Mouse (Mus musculus) Patski (cell line): Measurements from ENCODE around the gene Cpsf6. TPM values are rescaled to one million over a fixed set of nuclear protein-coding genes. Genes with fewer than 3 reads are reported as not detected.

Experiments
- ATAC-seq: fragments of 100-300 bp; one replicate; pipeline ENCODE4 v1.8.0; 2021
- CTCF ChIA-PET: fragments of 350-600 bp; sonication (Branson Sonifier 250); formaldehyde crosslinking; loops from one replicate; lab custom pipeline; 2022; ENCODE audit warnings: inconsistent platforms; lab: Charles Lee
- POLR2A ChIA-PET: fragments of 350-600 bp; sonication (Branson Sonifier 250); formaldehyde crosslinking; loops from one replicate; lab custom pipeline; 2022; ENCODE audit warnings: antibody characterized with exemption, inconsistent platforms; lab: Charles Lee
- DNase-seq: peaks from one replicate; pipeline ENCODE4 v3.0.0-alpha.2; 2011; ENCODE audit warnings: low read depth, low spot score
- H3K27me3 ChIP-seq: fragments of 371-371 bp; one replicate; pipeline ENCODE4 v1.5.1; 2021
- CTCF ChIP-seq: fragments of 100-300 bp; IDR thresholded peaks from one replicate; pipeline ENCODE4 v1.5.1; 2021
- in situ Hi-C: fragments of 300-500 bp; cut with MboI; formaldehyde crosslinking; loops from 3 replicates; pipeline ENCODE4 v1.11.1; 2018; ENCODE audit warnings: low pct_unique_long_range_greater_than_20kb, mixed read lengths
- polyA plus RNA-seq: library from polyadenylated mRNA; unstranded; gene quantifications from one replicate; pipeline ENCODE4 v1.2.3, GENCODE M21; 2021

Cpsf6 gene
- polyA plus RNA-seq, 1 experiment from 2014 or later = 75.0 TPM

DNA sequence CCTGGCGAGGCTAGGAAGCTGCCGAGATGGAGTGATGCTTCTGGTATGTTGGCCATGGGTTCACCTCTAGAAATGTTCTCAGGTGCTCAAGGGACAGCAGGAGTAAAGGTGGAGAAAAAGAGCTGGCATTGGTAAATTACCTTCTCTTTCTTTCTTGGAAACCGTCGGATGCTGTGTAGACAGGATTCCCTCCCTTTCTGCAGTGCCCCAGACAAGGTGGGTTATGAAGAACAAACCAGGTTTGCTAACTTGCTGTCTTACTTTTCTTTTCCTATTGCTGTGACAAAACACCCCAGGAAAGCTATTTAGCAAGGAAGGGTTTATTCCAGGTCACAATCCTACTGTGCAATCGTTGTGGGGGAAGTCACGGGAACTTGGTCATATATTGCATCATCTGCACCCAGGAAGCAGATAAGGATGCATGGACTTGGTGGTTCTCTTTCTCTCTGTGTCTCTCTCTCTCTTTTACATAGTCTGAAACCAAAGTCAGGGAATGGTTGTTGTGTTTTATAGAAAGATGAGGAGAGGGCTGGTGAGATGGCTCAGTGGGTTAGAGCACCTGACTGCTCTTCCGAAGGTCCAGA, 32.8 kb upstream of the Cpsf6 start:
- POLR2A ChIA-PET = no interaction called here
- CTCF ChIA-PET = no interaction called here
- ATAC-seq = no peak

DNA sequence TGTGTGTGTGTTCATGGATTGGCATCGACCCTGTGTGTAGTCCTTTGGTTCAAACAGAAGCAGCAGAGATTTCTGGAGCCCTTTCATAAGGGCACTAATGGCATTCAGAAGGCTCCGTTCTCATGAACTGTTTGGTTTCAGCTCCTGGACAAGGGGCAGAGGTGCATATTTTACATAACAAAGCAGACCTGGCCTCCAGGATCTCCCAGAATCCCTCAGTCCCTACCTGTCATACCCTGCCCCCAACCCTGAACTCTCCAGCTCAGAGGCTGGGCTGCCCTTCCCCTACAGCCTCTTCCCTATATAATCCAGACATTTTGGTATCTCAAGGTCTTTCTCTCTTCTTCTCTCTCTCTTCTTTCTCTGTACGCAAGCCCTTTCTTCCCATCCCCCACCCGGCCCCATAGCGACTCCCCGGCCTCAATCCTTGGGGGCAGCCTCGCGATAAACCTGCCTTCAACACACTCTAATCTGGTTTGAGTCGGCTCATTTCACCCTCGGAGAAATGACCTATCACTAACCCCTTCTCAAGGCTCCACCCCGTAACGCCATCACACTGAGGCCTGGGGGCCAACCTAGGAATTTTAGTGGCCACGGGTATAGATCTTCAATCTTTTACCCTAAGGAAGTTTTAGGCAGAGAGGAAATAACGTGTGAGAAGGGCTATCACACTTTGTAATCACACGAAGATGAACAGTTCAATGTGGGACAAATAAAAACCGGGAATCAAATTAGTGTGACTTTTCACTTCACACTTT, 32.1 kb upstream of the Cpsf6 start:
- POLR2A ChIA-PET = no interaction called here
- ATAC-seq (no peak), DNase-seq (no peak)
- no peak for TF ChIP-seq CTCF
- in situ Hi-C loops = no loop called here
- CTCF ChIA-PET = no interaction called here
- H3K27me3 ChIP-seq = no peaks in the 10 kb centered on the region

More for the DNA sequence above, 32.8 kb upstream of the Cpsf6 start:
- no peak for DNase-seq
- no peaks in the 10 kb centered on the region for H3K27me3 ChIP-seq
- in situ Hi-C loops = no loop called here
- TF ChIP-seq CTCF = no peak

DNA sequence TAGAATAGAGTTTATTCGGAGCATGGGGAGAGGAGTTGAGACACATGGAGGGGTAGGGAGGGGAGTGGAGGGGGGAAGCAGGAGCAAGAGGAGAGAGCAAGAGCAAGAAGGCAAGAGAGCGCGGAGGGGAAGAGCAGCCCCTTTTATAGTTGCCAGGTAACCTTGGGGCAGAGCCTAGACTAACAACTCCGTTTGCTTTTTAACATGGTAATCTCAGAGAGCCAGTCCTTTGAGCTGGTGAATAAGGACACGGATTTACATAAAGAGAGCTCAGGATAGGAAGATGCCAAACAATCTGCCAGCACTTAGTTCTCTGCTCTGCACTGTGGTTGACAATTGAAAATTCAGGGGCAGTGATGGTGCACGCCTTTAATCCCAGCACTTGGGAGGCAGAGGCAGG, 31.3 kb upstream of the Cpsf6 start:
- in situ Hi-C loops = no loop called here
- POLR2A ChIA-PET = no interaction called here
- no peak for TF ChIP-seq CTCF
- ATAC-seq (no peak), DNase-seq (no peak)
- CTCF ChIA-PET = no interaction called here
- H3K27me3 ChIP-seq = no peaks in the 10 kb centered on the region

DNA sequence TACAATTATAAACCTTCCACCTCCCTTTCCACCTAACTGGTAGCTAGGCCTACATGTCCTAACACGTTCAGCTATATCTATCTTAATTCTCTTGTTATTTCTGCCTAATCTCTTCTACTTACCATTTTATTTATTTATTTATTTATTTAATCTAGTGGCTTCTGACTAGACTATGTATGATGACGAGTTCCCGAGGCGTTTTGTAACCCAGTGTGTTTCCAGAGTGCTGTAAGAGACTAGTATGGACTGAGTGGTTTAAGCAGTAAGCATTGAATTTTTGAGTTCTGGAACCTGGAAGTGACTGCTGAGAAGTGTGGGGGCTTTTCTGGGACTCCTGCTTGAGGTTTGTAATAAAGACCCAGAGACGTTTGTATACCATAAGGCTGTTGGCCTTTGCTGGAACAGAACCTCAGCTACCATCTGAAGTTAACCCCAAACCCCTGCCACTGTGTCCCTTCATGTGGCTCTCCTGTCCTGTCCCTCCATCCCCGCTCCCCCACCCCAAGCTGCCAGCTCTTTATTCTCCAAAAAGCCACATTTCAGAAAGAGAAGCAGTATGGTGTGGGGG, 30.8 kb upstream of the Cpsf6 start:
- DNase-seq = no peak
- in situ Hi-C loops = no loop called here
- ChIA-PET CTCF (interaction anchor here (1.5 kb wide), 1 partner anchor 25 kb away, joined by 6 read pairs; no protein-coding TSS in a partner anchor), POLR2A (no interaction called here)
- no peak for ATAC-seq
- no peak for TF ChIP-seq CTCF
- H3K27me3 ChIP-seq = no peaks in the 10 kb centered on the region

DNA sequence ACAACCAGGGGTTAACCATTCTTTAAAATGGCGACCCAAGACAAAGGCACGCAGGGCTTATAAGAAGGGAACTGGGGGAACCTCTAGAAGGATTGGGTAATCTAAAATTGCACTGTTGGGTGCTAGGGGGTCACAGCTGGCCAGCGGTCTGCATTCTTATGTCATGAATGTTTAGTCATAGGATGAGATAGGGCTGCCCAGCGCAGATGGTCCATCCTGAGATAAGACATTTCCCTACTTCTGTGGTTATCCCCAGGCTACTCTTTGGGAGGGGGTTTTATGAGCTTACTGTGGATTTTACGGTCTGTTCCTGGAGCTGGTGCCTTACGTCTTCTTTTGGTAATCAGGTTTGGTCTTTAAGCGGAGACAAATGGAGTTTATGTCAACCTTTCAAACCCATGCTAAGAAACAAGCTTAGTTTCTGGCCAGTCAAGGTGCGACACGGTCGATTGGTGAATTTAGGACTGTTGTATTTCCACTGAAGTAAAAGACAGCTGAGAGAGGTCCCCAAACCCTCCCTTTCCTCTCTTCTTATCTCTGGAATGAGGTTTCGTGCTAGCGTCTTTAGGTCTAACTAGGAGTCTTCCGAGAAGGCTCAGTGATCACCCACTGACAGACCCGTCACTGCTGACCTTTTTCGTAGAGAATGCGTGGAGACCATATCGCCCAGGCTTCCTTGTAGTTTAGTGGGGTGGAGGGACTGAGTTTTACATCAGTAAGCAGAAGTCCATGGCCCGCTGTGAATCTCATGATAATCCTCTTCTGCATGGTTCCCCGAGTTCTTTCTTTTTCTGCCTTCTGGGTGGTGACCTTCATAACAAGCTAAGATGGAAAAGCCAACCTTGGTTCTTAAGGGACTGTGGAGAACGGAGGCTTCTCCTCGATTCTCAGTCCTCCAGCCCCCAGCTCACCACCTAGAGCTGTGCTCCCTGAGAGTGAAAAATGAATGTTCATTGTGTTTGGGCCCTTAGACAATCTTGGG, 29.8 kb upstream of the Cpsf6 start:
- in situ Hi-C loops = no loop called here
- no peak for DNase-seq
- ATAC-seq = no peak
- ChIA-PET POLR2A (no interaction called here), CTCF (interaction anchor here (1.5 kb wide), 1 partner anchor 25 kb away, joined by 6 read pairs; no protein-coding TSS in a partner anchor)
- no peaks in the 10 kb centered on the region for H3K27me3 ChIP-seq
- TF ChIP-seq CTCF = no peak

DNA sequence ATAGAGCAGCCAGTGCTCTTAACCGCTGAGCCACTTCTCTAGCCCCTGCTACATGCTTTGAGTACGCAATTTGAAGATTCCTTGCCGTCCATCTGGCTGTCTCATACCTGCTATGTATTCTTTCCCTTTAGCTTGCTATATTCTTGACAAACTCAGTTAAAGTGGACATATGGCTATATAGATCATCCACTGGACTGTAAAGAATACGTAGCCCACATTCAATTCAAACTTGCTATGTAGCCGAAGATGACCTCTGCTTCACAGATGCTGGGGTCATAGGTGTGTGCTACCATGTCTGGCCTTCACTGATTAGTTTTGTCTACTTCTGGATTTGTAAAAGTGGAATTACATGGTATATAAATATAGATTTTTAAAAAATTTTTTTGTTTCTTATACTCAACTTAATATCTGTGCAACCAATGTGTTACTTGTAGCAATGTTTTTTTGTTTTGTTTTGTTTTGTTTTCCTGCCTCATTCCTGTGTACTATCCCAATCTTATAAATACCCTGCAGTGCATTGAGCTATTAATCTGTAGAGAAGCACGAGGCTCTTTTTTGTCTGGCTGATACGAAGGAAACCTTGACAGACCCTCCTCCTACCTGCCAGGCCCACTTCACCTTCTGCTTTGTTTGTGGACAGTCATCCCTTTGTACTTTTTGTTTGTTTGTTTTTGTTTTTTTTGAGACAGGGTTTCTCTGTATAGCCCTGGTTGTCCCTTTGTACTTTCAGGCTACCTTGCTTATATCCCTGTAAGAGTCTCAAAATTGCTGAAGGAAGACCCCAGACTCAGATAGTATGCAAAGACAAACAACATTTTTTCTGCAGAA, 28.9 kb upstream of the Cpsf6 start:
- DNase-seq = no peak
- ChIA-PET CTCF (no interaction called here), POLR2A (no interaction called here)
- TF ChIP-seq CTCF = no peak
- in situ Hi-C loops = no loop called here
- no peak for ATAC-seq
- no peaks in the 10 kb centered on the region for H3K27me3 ChIP-seq

DNA sequence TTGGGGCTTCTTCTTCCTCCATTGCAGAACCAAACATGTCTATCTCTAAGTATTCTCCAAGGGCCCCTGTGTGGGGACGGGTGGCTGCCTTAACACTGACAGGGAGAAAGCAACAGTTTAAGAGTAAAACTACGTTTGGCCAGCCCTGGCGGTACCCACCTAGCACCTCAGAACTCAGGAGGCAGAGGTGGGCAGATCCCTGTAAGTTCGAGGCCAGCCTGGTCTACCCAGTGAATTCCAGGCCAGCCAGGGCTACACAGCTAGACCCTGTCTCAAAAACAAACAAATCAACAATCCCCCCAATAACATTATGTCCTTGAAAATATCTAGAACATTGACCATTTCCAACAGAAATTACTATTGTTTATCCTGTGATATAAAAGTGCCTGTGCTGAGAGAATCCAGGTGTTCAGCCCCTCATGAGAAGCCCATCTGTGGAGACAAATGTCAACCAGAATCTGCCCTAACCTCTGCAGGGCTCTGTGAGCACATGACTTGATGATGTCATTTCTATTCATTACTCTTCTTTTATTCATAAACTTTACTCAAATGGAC, 28.0 kb upstream of the Cpsf6 start:
- DNase-seq = no peak
- in situ Hi-C loops = no loop called here
- ATAC-seq = no peak
- ChIA-PET POLR2A (no interaction called here), CTCF (no interaction called here)
- TF ChIP-seq CTCF = no peak
- peaks cover 5% of the 10 kb centered on the region for H3K27me3 ChIP-seq

DNA sequence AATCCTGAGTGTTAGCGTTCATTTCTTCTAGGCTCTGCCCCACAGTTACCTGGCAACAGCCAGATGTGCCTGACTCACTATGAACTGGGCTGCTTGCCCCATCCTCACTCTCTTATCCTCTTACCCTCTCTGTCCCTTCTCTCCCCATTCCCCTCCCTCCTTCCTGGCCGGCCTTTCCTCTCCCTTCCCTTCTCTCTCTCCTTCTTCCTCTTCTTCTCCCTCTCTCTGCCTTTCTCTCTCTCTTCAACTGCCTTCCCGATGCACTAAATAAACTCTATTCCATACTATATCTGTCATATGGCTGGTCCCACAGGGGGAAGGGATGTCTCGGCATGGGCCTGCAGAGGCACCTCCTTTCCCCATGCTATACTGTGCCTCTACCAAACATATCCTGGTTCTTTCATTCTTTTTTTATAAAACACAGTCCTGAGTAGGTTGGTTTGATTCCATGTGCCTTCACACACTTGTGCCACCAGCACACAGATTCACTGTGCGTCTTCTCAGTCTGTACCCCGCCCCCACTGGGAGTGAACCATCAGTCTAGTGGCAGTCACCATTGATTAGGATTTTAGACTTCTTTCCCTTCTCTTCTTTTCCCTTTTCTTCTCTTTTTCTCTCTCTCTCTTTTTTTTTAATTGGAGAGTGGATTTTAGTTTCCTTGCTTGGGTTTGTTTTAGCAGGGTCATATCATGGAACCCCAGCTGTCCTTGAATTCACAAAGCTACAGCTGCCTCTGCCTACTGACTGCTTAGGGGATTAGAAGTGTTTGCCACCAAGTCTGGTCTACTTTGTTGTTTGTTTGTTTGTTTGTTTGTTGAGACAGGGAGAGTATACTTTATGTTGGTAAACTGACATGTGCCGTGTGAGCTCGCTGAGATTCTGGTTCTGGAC, 27.3 kb upstream of the Cpsf6 start:
- ChIA-PET POLR2A (no interaction called here), CTCF (no interaction called here)
- in situ Hi-C loops = no loop called here
- no peak for TF ChIP-seq CTCF
- peaks cover 5% of the 10 kb centered on the region for H3K27me3 ChIP-seq
- ATAC-seq (no peak), DNase-seq (no peak)

DNA sequence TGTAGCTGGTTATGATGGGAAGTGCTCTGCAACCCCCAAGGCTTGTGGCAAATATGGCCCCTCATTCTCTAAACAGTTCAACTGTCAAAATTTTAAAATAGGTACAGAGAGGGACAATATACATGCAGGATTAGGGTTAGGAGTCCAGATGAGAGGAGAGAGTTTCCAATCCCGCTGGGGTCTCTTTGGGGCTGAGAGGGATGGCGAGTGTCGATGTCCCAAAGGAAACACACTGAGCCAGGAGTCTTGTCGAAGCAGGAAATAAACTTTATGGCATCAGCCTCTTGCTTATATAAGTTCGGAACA, 26.4 kb upstream of the Cpsf6 start:
- ChIA-PET CTCF (no interaction called here), POLR2A (no interaction called here)
- in situ Hi-C loops = no loop called here
- DNase-seq = no peak
- TF ChIP-seq CTCF = no peak
- ATAC-seq = no peak
- peaks cover 12% of the 10 kb centered on the region for H3K27me3 ChIP-seq
